Mouse (Mus musculus) mesoderm, embryonic 11.5 days (tissue): ENCODE measurements around the gene Dlk2.

Experiments
- DNase-seq: peaks from one replicate; pipeline ENCODE4 v3.0.0-alpha.2; 2012; ENCODE audit warnings: low read depth, low spot score

The Dlk2 gene

DNA sequence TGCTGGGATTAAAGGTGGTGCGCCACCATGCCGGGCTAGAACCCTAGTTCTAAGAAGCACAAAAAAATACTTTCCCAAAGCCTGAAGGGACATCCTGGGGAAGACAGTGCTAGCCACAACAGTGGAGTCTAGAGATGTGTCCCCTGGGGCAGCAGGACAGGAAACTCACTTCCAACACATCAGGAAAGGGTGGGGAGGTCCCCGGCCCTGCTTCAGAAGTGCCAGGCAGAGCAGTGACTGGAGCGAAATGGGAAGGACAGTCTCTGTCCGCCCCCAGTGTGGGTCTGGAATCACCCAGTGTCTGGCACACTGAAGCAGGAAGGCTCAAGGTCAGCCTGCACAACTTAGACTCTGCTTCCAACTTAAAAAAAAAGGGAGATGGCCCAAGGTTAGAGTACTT, 24.5 kb upstream of the Dlk2 start:
- no peak for DNase-seq

GRCm38 (mm10) chr17:46273803-46274236, 23.4 kb upstream of the Dlk2 start:
- no peak for DNase-seq

DNA sequence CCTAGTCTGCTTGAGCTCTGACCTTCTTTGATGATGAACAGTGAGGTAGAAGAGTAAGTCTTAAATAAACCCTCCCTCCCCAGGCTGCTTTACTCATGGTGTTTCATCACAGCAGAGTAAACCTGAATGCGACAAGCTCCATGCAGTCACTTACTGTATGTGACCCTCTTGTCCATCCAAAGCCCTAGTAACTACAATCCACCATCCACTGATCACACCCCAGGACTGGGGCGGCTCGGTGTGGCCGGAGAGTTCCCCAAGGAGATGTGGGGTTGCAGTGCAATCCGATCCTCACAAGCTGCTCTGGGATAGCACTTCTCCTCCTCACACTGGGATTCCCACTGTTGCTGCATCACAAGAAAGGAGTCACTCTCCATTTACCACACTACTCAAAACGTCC, 22.8 kb upstream of the Dlk2 start:
- no peak for DNase-seq

DNA sequence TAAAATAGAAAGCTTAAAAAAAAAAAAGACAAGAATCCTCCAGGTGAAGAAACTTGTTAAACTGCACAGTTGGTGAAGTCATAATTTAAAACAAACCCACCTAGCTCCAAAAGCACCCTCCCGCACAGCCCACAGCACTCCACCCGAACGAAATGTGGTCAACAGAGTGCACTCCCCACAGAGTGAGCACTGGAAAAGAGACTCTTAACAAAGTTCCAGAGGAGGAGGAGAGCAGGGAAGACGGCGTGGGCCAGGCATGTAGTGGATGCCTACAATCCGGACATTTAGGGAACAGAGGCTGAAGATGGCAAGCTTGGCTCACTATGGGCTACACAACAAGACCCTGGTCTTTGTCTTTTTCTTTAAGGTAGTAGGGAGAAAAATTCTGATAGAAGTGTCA, 22.2 kb upstream of the Dlk2 start:
- DNase-seq, result no peak

DNA sequence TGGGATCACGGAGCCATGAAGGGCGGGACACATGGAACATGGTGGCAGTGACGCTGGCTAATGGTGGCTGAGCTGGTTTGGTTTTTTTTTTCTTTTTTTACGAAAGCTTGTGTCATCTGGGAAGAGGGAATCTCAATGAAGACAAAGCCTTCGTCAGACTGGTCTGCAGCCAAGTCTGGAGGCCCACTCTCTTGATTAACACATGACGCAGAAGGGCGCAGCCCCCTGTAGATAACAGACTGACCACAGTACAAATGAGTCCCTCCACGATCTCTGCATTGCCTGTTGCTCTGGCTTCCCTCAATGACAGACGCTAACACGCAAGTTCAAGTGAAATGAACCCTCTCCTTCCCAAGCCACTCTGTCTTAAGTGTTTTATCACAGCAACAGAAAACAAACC, 21.7 kb upstream of the Dlk2 start:
- DNase-seq, result no peak

DNA sequence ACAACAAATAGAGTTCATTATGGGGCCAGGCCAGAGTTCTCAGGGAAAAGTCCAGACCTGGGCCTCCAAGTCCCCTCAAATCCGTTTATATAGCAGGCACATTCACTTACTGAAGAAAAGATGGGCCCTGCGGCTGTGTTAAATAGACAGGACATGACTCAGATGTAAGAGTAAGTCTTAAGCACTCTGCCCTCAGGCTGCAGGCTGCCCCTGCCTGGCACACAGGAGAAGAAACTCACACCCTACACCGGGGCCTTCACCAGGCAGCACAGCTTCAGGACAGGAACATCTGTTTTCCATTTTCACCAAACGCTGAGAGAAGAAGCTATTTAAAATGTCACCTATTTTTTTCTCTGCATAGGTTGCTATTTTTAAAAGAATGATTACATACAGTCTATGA, 19.6 kb upstream of the Dlk2 start:
- DNase-seq, result no peak

DNA sequence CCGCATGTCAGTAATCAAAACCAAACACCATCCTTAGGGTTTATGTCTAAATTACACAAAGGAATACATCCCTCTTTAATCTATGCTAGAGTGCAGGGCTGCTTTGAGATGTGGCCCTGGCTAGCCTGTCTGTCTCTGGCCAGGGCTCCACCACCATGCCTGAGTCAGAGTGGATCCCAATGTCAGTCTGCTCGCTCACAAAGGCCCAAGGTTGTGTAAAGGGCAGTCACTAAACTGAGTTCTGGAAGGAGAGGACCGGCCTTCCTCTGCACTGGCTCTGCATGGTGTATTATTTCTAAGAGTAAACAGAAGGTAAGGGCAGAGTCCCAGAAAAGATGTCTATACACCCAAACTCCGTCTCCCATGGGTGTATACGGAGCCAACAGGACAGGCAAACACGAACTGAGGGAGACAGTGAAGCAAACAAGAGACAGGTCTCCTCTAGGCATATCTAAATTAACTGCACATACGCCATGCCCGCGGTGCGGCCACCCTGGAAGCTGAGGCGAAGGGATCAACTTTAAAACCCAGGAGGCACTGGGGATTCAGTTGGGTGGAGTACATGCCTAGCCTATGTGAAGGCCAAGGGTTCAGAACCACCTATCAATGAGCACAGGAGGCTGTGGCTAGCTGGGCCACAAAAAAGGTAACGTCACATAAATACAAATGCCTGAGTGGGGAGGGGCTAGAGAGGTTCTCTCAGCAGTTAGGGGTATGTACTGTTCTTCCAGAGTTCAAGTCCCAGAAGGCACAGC, 19.0 kb upstream of the Dlk2 start:
- no peak for DNase-seq

DNA sequence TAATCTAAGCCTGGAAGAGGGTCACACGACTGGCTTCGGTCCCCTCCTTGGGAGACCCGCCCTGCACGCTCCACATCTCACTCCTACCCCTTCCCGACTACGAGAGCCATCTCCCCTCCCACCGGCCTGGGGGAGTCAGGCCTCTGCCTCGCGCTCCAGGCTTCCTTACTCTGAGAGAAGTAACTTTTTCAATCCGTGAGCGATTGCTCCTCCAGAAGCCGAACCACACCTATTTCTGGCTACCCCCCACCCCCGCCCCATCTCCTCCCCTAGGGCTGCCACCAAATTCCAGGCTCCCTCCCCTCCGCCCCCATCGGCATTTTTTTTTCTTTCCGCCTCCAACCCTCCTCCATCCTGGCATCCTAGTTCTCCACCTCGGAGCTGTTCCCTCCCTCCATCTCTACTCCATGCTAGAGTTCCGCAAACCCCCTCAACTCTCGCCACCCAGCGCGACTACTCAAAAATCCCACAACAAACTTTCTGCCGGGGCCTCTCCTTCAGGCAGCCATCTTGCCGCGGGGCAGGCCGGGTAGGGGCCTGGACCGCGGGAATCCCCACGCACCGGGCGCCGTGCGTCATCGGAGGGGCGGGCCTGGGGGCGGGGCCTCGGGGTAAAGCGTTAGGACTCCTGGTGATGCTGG, 14.6 kb upstream of the Dlk2 start, which contains the start of gene Tjap1:
Gene Tjap1, minus strand, starts transcription at position 544 of the 641 bp plus-strand sequence.
- peak; percentile 88 for DNase-seq

DNA sequence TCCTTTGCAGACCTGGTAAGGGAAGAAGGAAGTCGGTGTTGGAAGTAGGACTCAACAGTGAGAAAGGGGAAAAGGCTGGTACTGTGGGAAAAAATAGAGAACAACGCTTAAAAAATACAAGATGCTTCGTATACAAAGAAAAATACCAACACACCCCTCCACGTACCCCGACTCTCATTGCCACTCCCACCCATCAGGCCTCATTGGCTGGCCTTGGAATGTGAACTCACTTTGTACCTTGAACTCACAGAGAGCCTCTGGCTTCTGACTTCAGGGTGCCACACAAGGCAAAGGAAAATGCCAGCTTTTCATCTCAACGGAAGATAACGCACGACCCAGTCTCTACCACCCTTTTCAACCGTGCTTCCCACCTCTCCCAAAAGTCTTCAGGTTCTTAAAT, 14.1 kb upstream of the Dlk2 start:
- no peak for DNase-seq

GRCm38 (mm10) chr17:46283911-46284310, 13.3 kb upstream of the Dlk2 start:
- DNase-seq, result no peak

DNA sequence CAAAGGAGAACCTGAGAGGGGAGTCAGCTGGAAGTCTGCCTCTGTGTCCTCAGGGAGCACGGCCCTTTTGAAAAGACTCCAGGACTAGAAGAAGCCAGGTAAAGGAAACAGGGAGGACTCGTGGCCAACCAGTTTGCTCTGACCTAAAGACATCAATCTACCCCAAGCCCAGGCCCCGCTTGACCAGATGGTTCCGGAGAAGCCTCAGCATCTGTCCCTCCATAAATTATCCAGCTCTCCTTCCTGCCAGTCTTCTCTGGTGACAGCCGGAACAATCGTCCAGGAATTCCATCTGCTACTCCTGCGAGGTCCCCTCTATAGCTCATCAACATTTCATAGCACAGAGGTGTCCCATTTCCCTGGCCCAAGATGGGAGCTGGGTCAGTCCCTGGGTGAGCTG, 12.6 kb upstream of the Dlk2 start:
- peak; percentile 68 for DNase-seq

GRCm38 (mm10) chr17:46285407-46285806, 11.8 kb upstream of the Dlk2 start:
- no peak for DNase-seq

- peak; percentile 41 for DNase-seq
Observed at GRCm38 (mm10) chr17:46287678-46288095, 9.5 kb upstream of the Dlk2 start.

DNA sequence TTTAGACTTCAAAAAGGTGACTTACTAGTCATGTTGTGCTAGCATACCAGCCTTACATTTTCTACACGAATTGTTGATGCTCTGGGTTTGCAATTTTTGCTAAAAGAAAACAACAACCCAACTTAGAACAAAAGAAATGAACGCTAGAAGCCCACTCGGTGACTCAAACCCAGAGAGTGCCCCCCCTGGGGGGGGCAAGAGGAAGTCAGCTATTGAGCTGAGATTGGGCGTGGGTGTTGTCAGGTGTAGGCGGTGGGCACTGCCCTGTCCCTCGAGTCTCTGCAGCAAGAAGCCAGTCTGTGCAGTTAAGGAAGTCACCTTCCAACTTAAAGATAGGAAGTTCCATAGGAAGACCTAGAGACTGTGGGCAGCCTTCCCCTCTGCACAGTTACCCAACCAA, 620 bp upstream of the Dlk2 start:
- DNase-seq, result no peak

DNA sequence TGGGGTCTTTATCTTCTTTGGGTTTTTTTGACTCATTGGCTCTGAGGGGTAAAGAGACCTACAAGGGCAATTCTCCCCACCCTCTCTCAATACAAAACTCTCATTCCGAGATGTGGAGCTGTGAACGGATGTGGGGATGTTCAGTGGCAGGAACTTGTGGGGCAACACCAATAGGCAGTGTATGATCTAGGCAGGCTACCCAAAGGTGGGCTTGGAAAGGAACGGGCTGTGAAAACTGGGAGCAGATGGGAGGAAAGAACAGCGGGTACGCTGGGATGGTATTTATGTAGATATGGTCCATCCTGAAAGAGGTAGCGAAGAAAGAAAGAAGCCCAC, 225 bp upstream of the Dlk2 start:
- DNase-seq, result no peak

- peak; percentile 91 for DNase-seq
Observed at GRCm38 (mm10) chr17:46298220-46298913, 1.1 kb downstream of the Dlk2 start.

DNA sequence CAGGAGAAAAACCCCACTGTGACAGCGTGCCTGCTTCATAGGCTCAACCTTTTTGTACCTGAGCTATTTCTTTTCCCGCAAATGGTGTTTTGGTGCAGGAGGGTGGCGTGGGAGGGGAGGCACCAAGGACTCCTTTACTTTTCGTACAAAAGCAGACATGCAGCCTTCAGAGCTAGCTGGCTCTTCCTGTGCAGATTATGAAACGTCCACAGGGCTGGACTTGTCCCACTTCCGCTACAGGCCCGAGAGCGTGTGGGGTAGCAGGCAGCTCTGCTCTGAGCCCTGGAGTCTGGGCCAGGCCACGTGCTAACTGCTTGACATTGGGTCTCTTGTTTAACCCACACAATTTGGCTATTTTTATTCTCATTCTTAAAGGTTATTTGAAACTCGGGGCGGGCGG, 4.7 kb downstream of the Dlk2 start:
- DNase-seq, result no peak

GRCm38 (mm10) chr17:46304184-46304583, 7.0 kb downstream of the Dlk2 start:
- DNase-seq, result no peak

GRCm38 (mm10) chr17:46306956-46307355, 9.7 kb downstream of the Dlk2 start:
- DNase-seq, result no peak

- DNase-seq, result no peak
Observed at GRCm38 (mm10) chr17:46309835-46310234, 12.6 kb downstream of the Dlk2 start.

DNA sequence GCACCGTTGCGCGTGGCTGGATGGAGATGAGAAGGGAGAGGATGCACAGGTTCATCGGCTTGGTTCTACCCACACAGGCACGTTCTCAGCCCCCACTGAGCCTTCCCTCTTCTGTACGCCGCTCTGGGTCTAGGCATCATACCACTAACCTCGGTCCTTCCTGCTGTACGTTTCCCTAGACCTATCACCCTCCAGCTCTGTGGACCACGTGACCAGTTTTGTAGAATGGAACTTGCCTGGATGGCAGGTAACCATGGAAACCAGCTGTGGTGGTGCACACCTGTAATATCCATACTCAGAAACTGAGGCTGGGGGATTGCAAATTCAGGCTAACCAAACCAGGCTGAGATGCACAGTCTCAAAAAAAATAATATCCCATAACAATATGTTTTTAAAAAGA, 13.3 kb downstream of the Dlk2 start:
- DNase-seq, result no peak

DNA sequence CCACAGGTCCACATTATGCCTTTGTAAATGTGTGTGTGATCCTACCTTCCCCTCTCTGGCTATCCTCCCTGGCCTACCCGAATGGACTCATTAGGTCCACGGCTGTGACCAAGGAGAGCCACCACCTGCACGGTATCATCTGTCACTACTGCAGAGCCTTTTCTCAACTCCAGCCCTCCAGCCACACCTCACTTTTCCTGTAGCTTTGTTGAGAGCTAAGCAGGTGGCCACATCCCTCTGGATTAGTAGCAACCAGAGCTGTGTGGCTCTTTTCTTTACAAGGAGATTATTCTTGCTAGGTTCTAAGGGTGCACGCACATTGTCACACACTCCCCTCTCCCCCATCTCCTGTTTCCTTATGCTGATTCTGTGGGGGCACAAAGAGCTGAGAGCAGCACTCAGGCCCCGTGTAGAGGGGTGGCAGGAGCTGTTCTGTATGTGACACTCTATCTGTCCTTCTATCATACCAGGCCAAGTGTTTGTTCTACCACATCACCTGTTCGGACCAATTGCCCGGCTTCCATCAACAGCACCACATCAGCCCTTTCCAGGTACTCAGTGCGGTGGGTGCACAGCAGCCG, 16.0 kb downstream of the Dlk2 start:
- no peak for DNase-seq

- no peak for DNase-seq
Observed at GRCm38 (mm10) chr17:46315813-46316212, 18.6 kb downstream of the Dlk2 start.
